ENCODE assay signal across 8 mouse cellular contexts in the genomic region with DNA sequence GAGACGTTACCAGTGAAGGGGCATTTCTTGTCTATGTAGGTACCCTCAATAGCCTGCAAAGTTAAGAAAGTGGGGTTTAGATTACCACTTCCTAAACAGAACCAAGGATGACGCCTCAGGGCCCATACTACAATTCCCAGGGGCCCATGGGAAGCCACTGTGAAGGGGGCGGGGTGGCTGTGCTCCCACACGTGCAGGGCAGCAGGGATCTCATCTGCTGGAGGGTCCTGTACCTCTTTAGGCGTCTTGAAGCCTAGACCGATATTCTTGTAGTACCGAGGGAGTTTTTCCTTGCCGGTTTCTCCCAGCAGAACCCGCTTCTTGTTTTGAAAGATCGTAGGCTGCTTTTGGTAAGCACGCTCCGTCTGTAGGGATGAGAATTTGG. TPM values are rescaled to one million over a fixed set of nuclear protein-coding genes. Genes with fewer than 3 reads are reported as not detected.
A peak's percentile ranks its signal among the peaks of the same experiment; 100 is the strongest.
DNase-seq lines count a peak whose midpoint lies in the region; ATAC-seq and TF ChIP-seq lines count a peak whose summit lies in the region.

No protein-coding gene starts in this region.

- 26% methylated on average over 12 of the region's 12 CpGs for WGBS in hindbrain, embryonic 12.5 days
- 10% methylated on average over 12 of the region's 12 CpGs for WGBS in lung, postnatal 0 days

- peaks cover 71% of the 10 kb centered on the region for H3K36me3 ChIP-seq in hindbrain, embryonic 12.5 days
- H3K36me3 ChIP-seq in lung, postnatal 0 days (ENCODE audit: insufficient read depth, low read length) = peaks cover 26% of the 10 kb centered on the region; the same call in 1 of the 2 replicates

- peak overlapping the region; percentile 90 for H3K4me3 ChIP-seq in hindbrain, embryonic 12.5 days
- H3K4me3 ChIP-seq in lung, postnatal 0 days (ENCODE audit: low read depth, low read length) = peak overlapping the region; percentile 76

- peak overlapping the region; percentile 90 for H3K4me2 ChIP-seq in hindbrain, embryonic 12.5 days (replicated peaks)
- H3K4me2 ChIP-seq in lung, postnatal 0 days (replicated peaks; ENCODE audit: low read depth, low read length) = peak overlapping the region; percentile 73

- no peaks in the 10 kb centered on the region for H3K27me3 ChIP-seq in hindbrain, embryonic 12.5 days
- H3K27me3 ChIP-seq in lung, postnatal 0 days (replicated peaks; ENCODE audit: insufficient read depth, low read length) = no peaks in the 10 kb centered on the region

- TF ChIP-seq EP300 in lung, postnatal 0 days (IDR thresholded peaks at IDR 0.05) = no peak

- peak; percentile 42 for DNase-seq in adrenal gland, adult 2 months
- DNase-seq in adrenal gland, adult 18-20 months (ENCODE audit: low spot score in 2 of 2) = no peak
- DNase-seq in spleen, adult 18-20 months = peak; percentile 52 to 62
- DNase-seq in spleen, postnatal 14 days (ENCODE audit: low spot score in 2 of 2) = no peak
- peak; percentile 59 for DNase-seq in lung, postnatal 0 days (ENCODE audit: low spot score)
- DNase-seq in thymus, postnatal 25 days = peak; percentile 44
- no peak for DNase-seq in urinary bladder, postnatal 10 days (ENCODE audit: low spot score)

- peak overlapping the region; percentile 98 for H3K9ac ChIP-seq in hindbrain, embryonic 12.5 days
- 0 out of 2 replicates have a peak overlapping the region, but pooled peaks have one; percentile 82 for H3K9ac ChIP-seq in lung, postnatal 0 days (replicated peaks; ENCODE audit: low read depth)

- H3K9me3 ChIP-seq in hindbrain, embryonic 12.5 days (replicated peaks) = no peaks in the 10 kb centered on the region
- no peaks in the 10 kb centered on the region for H3K9me3 ChIP-seq in lung, postnatal 0 days (ENCODE audit: low read length)

- H3K27ac ChIP-seq in hindbrain, embryonic 12.5 days = 0 out of 2 replicates have a peak overlapping the region, but pooled peaks have one; percentile 83
- H3K27ac ChIP-seq in lung, postnatal 0 days (ENCODE audit: low read length) = no peak overlapping the region

- peaks cover 43% of the 10 kb centered on the region for H3K4me1 ChIP-seq in hindbrain, embryonic 12.5 days
- peaks cover 12% of the 10 kb centered on the region; the same call in 1 of the 2 replicates for H3K4me1 ChIP-seq in lung, postnatal 0 days (ENCODE audit: insufficient read depth, low read depth, low read length)

- ATAC-seq in hindbrain, embryonic 12.5 days (ENCODE audit: low FRiP score) = no peak
- ATAC-seq in lung, postnatal 0 days = no peak

- TF ChIP-seq CTCF in lung, postnatal 0 days (IDR thresholded peaks at IDR 0.05) = no peak

RNA-seq across cellular contexts. Expression of a gene that starts 1.1 kb away (rescaled TPM):
- total RNA-seq in adrenal gland, adult 2 months (2021) = 1,000 to 10,000 TPM; 1,290 to 1,478 TPM
- polyA plus RNA-seq in adrenal gland, adult 2 months (2012; rRNA removed) = 60.0 and 80.0 TPM in 2 replicates
- 1,000 to 10,000 TPM; 1,173 to 1,310 TPM for total RNA-seq in adrenal gland, adult 18-20 months (2021)
- 982 and 1,135 TPM in 2 replicates for polyA plus RNA-seq in hindbrain, embryonic 12.5 days (2016; fragmentation: Nextera tagmentation; extraction: Ambion mirVana)
- 972 and 1,016 TPM in 2 replicates for polyA plus RNA-seq in lung, postnatal 0 days (2015; fragmentation: Nextera tagmentation; extraction: Ambion mirVana)

RNA-seq across cellular contexts. Expression of a gene that starts 5.4 kb away (rescaled TPM):
- total RNA-seq in adrenal gland, adult 2 months (2021) = 1,000 to 10,000 TPM; 1,285 to 1,750 TPM
- 476 and 515 TPM in 2 replicates for polyA plus RNA-seq in adrenal gland, adult 2 months (2012; rRNA removed)
- total RNA-seq in adrenal gland, adult 18-20 months (2021) = 1,000 to 10,000 TPM; 1,445 to 1,619 TPM
- polyA plus RNA-seq in hindbrain, embryonic 12.5 days (2016; fragmentation: Nextera tagmentation; extraction: Ambion mirVana) = 977 and 1,019 TPM in 2 replicates
- 1,107 and 1,148 TPM in 2 replicates for polyA plus RNA-seq in lung, postnatal 0 days (2015; fragmentation: Nextera tagmentation; extraction: Ambion mirVana)

RNA-seq across cellular contexts. Expression of a gene that starts 12.9 kb away (rescaled TPM):
- total RNA-seq in adrenal gland, adult 2 months (2021) = not detected
- 6.3 and 7.4 TPM in 2 replicates for polyA plus RNA-seq in adrenal gland, adult 2 months (2012; rRNA removed)
- not detected for total RNA-seq in adrenal gland, adult 18-20 months (2021)
- 0.31 TPM in 1 of 2 replicates, not detected in the other for polyA plus RNA-seq in hindbrain, embryonic 12.5 days (2016; fragmentation: Nextera tagmentation; extraction: Ambion mirVana)
- 0.62 and 0.96 TPM in 2 replicates for polyA plus RNA-seq in lung, postnatal 0 days (2015; fragmentation: Nextera tagmentation; extraction: Ambion mirVana)

RNA-seq across cellular contexts. Expression of a gene that starts 13.1 kb away (rescaled TPM):
- 10 to 100 TPM; 20.5 to 25.3 TPM for total RNA-seq in adrenal gland, adult 2 months (2021)
- 122 TPM in 2 replicates for polyA plus RNA-seq in adrenal gland, adult 2 months (2012; rRNA removed)
- 10 to 100 TPM; 20.6 to 26.8 TPM for total RNA-seq in adrenal gland, adult 18-20 months (2021)
- 0.52 and 1.6 TPM in 2 replicates for polyA plus RNA-seq in hindbrain, embryonic 12.5 days (2016; fragmentation: Nextera tagmentation; extraction: Ambion mirVana)
- polyA plus RNA-seq in lung, postnatal 0 days (2015; fragmentation: Nextera tagmentation; extraction: Ambion mirVana) = 5.1 and 6.1 TPM in 2 replicates

RNA-seq across cellular contexts. Expression of a gene that starts 19.5 kb away (rescaled TPM):
- total RNA-seq in adrenal gland, adult 2 months (2021) = 100 to 1,000 TPM in 1 of 2 experiments, 10 to 100 TPM in 1; 84.8 to 154 TPM
- 186 and 187 TPM in 2 replicates for polyA plus RNA-seq in adrenal gland, adult 2 months (2012; rRNA removed)
- total RNA-seq in adrenal gland, adult 18-20 months (2021) = 100 to 1,000 TPM; 111 to 137 TPM
- polyA plus RNA-seq in hindbrain, embryonic 12.5 days (2016; fragmentation: Nextera tagmentation; extraction: Ambion mirVana) = 20.2 and 21.0 TPM in 2 replicates
- polyA plus RNA-seq in lung, postnatal 0 days (2015; fragmentation: Nextera tagmentation; extraction: Ambion mirVana) = 138 and 143 TPM in 2 replicates

Comparison
In these comparisons a context has a peak if more than half of its experiments do, and no peak if none do; other contexts are left out.
1. DNase-seq: peak in adrenal gland, adult 2 months (single experiment), spleen, adult 18-20 months (2 of 2), lung, postnatal 0 days (single experiment) and thymus, postnatal 25 days (single experiment); none in adrenal gland, adult 18-20 months (0 of 2), spleen, postnatal 14 days (0 of 2) and urinary bladder, postnatal 10 days (single experiment).
2. RNA of a gene that starts 1.1 kb away (polyA plus RNA-seq): 982 to 1,135 TPM in hindbrain, embryonic 12.5 days and 972 to 1,016 TPM in lung, postnatal 0 days; 60.0 to 80.0 TPM in adrenal gland, adult 2 months; every median in the first group is over 10 times any median in the second.